Mouse (Mus musculus): ENCODE data around the gene Rbm17. TPM values are rescaled to one million over a fixed set of nuclear protein-coding genes. Genes with fewer than 3 reads are reported as not detected.

The Rbm17 gene
- polyA plus RNA-seq (2015; fragmentation: Nextera tagmentation; extraction: Ambion mirVana): 139 and 140 TPM in 2 replicates

DNA sequence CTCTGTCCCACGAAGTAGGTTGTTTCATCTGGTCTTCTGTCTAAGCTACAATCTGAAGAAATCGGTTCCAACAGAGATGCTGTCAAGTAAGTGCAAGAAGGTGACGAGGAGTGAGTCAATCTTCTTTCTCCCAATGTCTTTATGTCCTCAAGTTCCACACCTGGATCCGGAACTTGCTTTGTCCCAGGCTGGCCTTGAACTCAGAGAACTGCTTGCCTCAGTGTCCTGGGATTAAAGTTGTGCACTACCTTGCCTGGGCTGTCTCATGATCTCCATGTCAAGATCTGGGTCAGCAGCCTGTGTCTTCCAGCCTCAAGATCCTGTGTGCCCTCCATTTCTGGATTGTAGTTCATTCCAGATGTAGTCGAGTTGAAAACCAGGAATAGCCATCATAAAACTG is at the start of gene Rbm17:
Rbm17 (minus strand) TSS at position 101 of the 400 bp plus-strand sequence.
- H3K36me3 ChIP-seq: peaks cover 11% of the 10 kb centered on the region; the same call in 1 of the 2 replicates
- peak within 1 kb of the TSS; percentile 58 for H3K4me2 ChIP-seq (replicated peaks)
- peak within 1 kb of the TSS; percentile 96 for H3K9ac ChIP-seq (replicated peaks)
- H3K4me3 ChIP-seq: peak within 1 kb of the TSS; percentile 89
- 89% methylated on average over 5 of the region's 5 CpGs for WGBS
- H3K4me1 ChIP-seq: peaks cover 13% of the 10 kb centered on the region
- H3K27ac ChIP-seq (replicated peaks): peak within 1 kb of the TSS; percentile 65
- no peak for ATAC-seq (replicated peaks)
- H3K9me3 ChIP-seq: no peaks in the 10 kb centered on the region
- no peaks in the 10 kb centered on the region for H3K27me3 ChIP-seq

DNA sequence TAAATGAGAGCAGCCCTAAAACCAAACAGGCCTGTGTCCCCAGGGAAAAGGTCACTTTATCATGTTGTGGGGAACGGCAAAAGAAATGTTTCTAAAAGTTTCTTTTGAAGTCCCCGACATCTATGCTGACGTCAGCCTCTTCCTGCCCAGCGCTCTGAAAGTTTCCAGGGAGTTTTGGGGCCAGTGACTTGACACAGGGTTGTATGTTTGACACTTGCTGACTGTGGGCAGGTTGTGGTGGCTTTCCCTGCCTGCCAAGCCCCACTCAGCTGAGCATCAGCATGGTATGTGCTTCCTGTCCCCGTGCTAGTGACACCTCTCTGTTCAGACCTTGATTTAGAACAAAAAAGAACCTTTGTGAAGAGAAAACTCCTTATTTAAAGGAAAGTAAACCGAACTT is 49.4 kb upstream of the Rbm17 start:
- Histone ChIP-seq H3K9me3 (no peaks in the 10 kb centered on the region), H3K4me2 (replicated peaks) (no peak overlapping the region), H3K27me3 (no peaks in the 10 kb centered on the region), H3K27ac (replicated peaks) (no peak overlapping the region), H3K4me3 (no peak overlapping the region), H3K9ac (replicated peaks) (no peak overlapping the region), H3K36me3 (no peaks in the 10 kb centered on the region), H3K4me1 (no peaks in the 10 kb centered on the region)
- WGBS: 61% methylated on average over 6 of the region's 6 CpGs
- no peak for ATAC-seq (replicated peaks)

DNA sequence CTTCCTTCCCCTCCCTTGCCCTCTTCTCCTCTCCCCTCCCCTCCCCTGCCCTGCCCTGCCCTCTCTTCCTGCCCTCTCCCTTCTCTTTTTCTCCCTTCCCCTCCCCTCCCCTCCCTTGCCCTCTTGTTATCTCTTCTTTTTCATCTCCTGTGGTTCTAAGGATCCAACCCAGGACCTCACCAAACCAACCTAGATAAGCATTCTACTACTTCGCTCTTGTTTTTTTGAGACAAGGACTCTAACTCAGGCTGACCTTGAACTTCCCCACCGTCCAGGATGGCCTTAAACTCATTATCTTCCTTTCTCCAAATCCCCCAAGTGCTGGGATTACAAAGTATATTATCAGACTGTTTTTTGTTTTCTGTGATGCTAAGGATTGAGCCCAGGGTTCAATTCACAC is 48.8 kb upstream of the Rbm17 start:
- Histone ChIP-seq H3K4me2 (replicated peaks) (no peak overlapping the region), H3K4me1 (no peaks in the 10 kb centered on the region), H3K36me3 (no peaks in the 10 kb centered on the region), H3K4me3 (no peak overlapping the region), H3K9me3 (no peaks in the 10 kb centered on the region), H3K27me3 (no peaks in the 10 kb centered on the region), H3K27ac (replicated peaks) (no peak overlapping the region), H3K9ac (replicated peaks) (no peak overlapping the region)
- 86% methylated on average over 2 of the region's 2 CpGs for WGBS
- ATAC-seq (replicated peaks): no peak

DNA sequence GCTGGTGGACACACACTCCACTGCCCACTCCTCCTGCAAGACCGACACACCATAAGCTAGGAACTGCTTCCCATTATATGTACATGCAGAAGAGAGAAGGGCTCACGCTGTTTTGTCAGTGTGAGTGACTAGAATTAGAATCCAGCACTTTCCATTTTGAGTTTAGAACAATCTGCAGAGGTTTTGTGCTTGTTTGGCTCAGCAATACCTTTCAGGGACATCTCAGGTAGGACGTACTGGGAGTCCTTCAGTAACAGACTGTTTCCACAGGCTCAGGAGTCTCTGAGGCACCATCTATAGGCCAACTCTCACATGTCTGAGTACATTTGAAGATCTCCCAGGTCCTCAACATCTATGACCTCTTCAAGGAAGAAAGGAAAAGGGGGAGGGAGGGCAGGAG is 48.2 kb upstream of the Rbm17 start:
- H3K4me2 ChIP-seq (replicated peaks): no peak overlapping the region
- WGBS: 85% methylated on average over 3 of the region's 3 CpGs

DNA sequence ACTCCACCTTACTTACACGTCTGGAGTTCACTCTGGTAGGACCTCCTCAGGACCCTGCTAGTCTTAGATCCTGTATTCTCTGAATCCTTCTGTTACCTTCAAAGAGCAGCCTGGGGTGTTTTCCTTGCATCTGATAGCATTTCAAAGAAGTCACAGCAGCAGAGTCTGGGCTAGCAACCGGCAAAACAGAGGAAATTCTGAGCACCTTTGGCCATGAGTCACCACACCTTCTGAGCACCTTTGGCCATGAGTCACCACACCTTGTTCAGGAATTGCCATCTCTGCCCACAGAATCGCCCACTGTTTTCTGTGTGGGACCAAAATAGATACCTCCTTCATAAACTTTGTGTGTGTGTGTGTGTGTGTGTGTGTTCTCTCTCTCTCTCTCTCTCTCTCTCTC is 47.5 kb upstream of the Rbm17 start:
- no peaks in the 10 kb centered on the region for H3K36me3 ChIP-seq
- no peaks in the 10 kb centered on the region for H3K9me3 ChIP-seq
- H3K9ac ChIP-seq (replicated peaks): no peak overlapping the region
- no peaks in the 10 kb centered on the region for H3K4me1 ChIP-seq
- WGBS: 56% methylated on average over 3 of the region's 3 CpGs
- no peak for ATAC-seq (replicated peaks)
- H3K27ac ChIP-seq (replicated peaks): no peak overlapping the region
- no peaks in the 10 kb centered on the region for H3K27me3 ChIP-seq
- H3K4me3 ChIP-seq: no peak overlapping the region
- no peak overlapping the region for H3K4me2 ChIP-seq (replicated peaks)

More for the DNA sequence above, 48.2 kb upstream of the Rbm17 start:
- H3K4me3 ChIP-seq: no peak overlapping the region
- no peak for ATAC-seq (replicated peaks)
- H3K27me3 ChIP-seq: no peaks in the 10 kb centered on the region
- no peak overlapping the region for H3K9ac ChIP-seq (replicated peaks)
- H3K36me3 ChIP-seq: no peaks in the 10 kb centered on the region
- H3K4me1 ChIP-seq: no peaks in the 10 kb centered on the region
- H3K9me3 ChIP-seq: no peaks in the 10 kb centered on the region
- no peak overlapping the region for H3K27ac ChIP-seq (replicated peaks)

DNA sequence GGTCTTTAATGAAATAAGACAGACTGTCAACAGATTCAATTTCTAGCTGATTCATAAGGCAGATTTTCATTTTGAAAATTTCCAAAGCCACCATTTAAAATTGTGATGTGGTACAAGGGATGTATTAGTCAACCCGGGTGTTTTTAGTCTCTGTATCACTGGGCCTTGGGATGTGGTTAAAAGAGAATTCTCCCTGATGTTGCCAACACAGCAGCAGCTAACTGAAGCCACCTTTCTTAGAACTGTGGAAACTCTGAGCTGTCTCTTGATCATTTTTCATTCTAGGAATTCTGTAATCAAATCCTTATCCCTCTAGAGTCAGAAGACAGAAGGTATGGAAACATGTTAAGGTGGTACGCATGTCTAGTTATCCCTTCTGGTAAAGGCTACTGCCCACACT is 41.3 kb upstream of the Rbm17 start:
- 91% methylated on average over 2 of the region's 2 CpGs for WGBS
- Histone ChIP-seq H3K27me3 (no peaks in the 10 kb centered on the region), H3K4me2 (replicated peaks) (no peak overlapping the region), H3K9me3 (no peaks in the 10 kb centered on the region), H3K4me1 (no peaks in the 10 kb centered on the region), H3K4me3 (no peak overlapping the region), H3K27ac (replicated peaks) (no peak overlapping the region), H3K36me3 (no peaks in the 10 kb centered on the region), H3K9ac (replicated peaks) (no peak overlapping the region)
- ATAC-seq (replicated peaks): no peak

DNA sequence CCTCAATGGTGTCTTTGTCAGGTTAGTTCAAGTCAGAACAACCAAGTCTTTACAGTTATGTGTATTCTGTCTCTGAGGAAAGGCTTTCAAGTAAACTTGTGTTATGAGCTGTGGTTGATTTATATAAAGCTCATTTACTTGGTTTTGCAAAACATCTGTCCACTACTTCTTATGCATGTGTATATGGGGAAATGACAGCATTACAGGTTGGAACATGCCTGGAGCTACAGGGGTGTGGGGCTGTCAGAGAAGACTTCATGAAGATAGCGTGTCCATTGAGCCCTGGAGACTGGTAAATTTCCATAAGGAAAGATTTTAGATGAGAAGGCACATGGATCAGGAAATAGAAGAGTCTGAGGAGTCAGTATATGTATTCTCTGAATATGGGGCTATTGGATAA is 40.1 kb upstream of the Rbm17 start:
- Histone ChIP-seq H3K9me3 (no peaks in the 10 kb centered on the region), H3K4me2 (replicated peaks) (no peak overlapping the region), H3K4me3 (no peak overlapping the region), H3K9ac (replicated peaks) (no peak overlapping the region), H3K27ac (replicated peaks) (no peak overlapping the region), H3K36me3 (no peaks in the 10 kb centered on the region), H3K4me1 (no peaks in the 10 kb centered on the region), H3K27me3 (no peaks in the 10 kb centered on the region)
- 84% methylated on average over 1 of the region's 1 CpGs for WGBS
- ATAC-seq (replicated peaks): no peak

DNA sequence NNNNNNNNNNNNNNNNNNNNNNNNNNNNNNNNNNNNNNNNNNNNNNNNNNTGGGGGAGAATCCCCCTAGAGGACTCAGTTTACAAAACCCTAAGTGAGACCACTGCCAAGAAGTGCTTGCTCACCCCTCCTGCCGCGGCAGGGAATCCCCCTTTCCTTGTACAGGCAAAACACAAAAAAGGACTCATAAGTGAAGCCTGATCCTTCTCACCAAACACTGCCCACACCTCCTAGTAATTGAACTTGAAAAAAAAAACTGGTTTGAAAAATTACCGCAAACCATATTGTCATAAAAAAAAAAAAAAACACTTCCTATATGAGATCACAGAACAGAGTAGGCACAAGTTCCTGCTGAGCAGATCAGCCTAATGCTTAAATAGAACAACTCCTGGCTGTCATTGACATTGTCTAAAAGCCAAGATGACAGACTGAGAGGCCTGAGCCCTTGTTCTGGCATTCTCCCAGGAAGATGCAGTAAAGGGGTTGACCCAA is 38.5 kb upstream of the Rbm17 start, which contains the start of gene Il2ra:
Il2ra (plus strand) TSS at position 357 of the 491 bp plus-strand sequence.
- no peaks in the 10 kb centered on the region for H3K4me1 ChIP-seq
- WGBS: 88% methylated on average over 3 of the region's 3 CpGs
- H3K27me3 ChIP-seq: no peaks in the 10 kb centered on the region
- no peaks in the 10 kb centered on the region for H3K9me3 ChIP-seq
- no peak within 1 kb of the TSS for H3K27ac ChIP-seq (replicated peaks)
- H3K4me3 ChIP-seq: no peak within 1 kb of the TSS
- no peak for ATAC-seq (replicated peaks)
- H3K4me2 ChIP-seq (replicated peaks): no peak within 1 kb of the TSS
- H3K9ac ChIP-seq (replicated peaks): no peak within 1 kb of the TSS
- H3K36me3 ChIP-seq: no peaks in the 10 kb centered on the region

DNA sequence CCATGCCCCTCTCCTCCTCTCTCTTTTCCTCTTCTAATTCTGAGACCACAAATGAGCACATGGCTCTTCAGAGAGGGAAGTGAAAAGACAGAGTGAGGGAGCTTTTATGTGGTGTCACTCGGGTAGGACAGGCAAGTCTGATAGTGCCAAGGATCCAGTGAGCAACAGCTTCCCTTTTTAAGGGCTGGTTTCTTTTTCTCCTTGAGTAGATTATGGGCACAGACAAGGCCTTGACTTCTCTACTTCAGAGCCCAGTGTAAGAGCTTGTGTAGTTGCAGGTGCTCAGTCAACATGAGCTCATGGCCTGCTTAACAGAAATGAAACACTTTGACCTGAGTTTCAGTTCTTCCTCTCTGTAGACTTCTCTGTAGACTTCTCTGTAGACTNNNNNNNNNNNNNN is 33.2 kb upstream of the Rbm17 start:
- no peak overlapping the region for H3K4me3 ChIP-seq
- H3K27me3 ChIP-seq: no peaks in the 10 kb centered on the region
- H3K4me2 ChIP-seq (replicated peaks): no peak overlapping the region
- no peaks in the 10 kb centered on the region for H3K9me3 ChIP-seq
- no peak overlapping the region for H3K9ac ChIP-seq (replicated peaks)
- H3K27ac ChIP-seq (replicated peaks): no peak overlapping the region
- no peaks in the 10 kb centered on the region for H3K36me3 ChIP-seq
- H3K4me1 ChIP-seq: no peaks in the 10 kb centered on the region
- WGBS: 68% methylated on average over 1 of the region's 1 CpGs
- no peak for ATAC-seq (replicated peaks)

DNA sequence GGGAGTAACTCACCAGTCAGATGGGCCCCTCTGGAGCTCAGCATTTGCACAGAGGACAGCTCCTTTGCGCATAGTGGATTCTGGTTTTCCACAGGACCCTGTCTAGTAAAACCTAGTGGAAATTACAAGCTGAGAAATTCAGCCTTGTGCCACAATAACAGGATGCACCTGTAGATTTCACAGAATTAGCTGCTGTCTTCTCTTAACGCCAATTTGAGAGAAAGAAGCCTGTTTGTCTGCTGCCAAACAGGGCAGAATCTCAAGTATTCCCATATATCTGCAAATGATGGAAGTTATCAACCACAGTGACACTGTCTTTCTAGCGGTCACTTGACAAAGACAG is 32.2 kb upstream of the Rbm17 start:
- H3K4me1 ChIP-seq: no peaks in the 10 kb centered on the region
- H3K27me3 ChIP-seq: no peaks in the 10 kb centered on the region
- H3K9ac ChIP-seq (replicated peaks): no peak overlapping the region
- no peak overlapping the region for H3K4me2 ChIP-seq (replicated peaks)
- no peaks in the 10 kb centered on the region for H3K36me3 ChIP-seq
- WGBS: 76% methylated on average over 3 of the region's 3 CpGs
- H3K27ac ChIP-seq (replicated peaks): no peak overlapping the region
- no peak for ATAC-seq (replicated peaks)
- no peaks in the 10 kb centered on the region for H3K9me3 ChIP-seq
- H3K4me3 ChIP-seq: no peak overlapping the region

DNA sequence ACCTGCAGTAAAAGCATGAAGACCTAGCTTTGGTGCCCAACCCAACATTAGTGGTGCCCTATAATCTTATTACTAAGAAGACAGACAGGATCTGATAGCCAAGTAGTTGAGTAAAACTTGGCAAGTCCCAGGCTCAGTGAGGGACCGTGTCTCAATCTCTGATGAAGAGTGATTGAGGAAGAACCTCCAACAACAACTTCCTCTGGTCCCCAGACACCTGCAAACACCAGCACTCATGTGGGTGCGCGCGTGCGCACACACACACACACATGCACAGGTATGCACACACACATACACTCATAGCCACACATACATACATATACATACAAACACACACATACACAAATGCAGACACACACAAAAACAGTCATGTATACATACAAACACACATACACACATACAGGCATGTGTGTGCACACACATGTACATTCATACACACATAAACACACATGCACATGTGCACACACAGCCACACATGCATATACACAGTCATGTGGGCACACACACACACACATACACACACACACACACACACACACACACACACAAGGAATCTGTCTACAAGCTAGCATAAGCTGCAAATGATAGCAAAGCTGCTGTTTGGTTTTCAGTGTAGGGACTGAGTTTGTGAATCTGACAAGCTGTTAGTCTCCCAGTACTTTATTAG is 31.7 kb upstream of the Rbm17 start:
- H3K4me3 ChIP-seq: no peak overlapping the region
- ATAC-seq (replicated peaks): no peak
- H3K9me3 ChIP-seq: no peaks in the 10 kb centered on the region

DNA sequence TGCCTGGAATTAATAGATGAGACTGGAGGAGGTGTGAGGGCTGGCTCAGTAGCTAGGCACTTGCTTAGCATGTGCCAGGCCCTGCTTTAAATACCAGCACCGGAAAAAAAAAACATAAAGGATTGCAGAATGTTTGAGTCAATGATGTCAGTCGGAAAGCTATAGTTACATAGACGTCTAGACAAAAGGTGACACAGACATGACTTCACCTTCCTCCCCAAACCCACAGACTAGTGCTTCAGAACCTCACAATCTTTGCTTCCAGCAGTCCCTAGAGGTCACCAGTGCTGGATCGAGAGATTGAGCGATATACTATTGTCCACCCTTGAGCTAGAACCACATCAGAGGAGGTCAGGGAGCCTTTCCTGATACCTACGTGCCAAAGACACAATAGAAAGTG is 31.1 kb upstream of the Rbm17 start:
- no peak overlapping the region for H3K9ac ChIP-seq (replicated peaks)
- no peak for ATAC-seq (replicated peaks)
- no peak overlapping the region for H3K4me3 ChIP-seq
- H3K36me3 ChIP-seq: no peaks in the 10 kb centered on the region
- no peaks in the 10 kb centered on the region for H3K9me3 ChIP-seq
- H3K4me1 ChIP-seq: no peaks in the 10 kb centered on the region
- WGBS: 87% methylated on average over 6 of the region's 6 CpGs
- no peaks in the 10 kb centered on the region for H3K27me3 ChIP-seq
- no peak overlapping the region for H3K27ac ChIP-seq (replicated peaks)
- H3K4me2 ChIP-seq (replicated peaks): no peak overlapping the region

More for the DNA sequence above, 31.7 kb upstream of the Rbm17 start:
- Histone ChIP-seq H3K27ac (replicated peaks) (no peak overlapping the region), H3K4me2 (replicated peaks) (no peak overlapping the region), H3K27me3 (no peaks in the 10 kb centered on the region), H3K4me1 (no peaks in the 10 kb centered on the region), H3K36me3 (no peaks in the 10 kb centered on the region), H3K9ac (replicated peaks) (no peak overlapping the region)
- 97% methylated on average over 5 of the region's 5 CpGs for WGBS

DNA sequence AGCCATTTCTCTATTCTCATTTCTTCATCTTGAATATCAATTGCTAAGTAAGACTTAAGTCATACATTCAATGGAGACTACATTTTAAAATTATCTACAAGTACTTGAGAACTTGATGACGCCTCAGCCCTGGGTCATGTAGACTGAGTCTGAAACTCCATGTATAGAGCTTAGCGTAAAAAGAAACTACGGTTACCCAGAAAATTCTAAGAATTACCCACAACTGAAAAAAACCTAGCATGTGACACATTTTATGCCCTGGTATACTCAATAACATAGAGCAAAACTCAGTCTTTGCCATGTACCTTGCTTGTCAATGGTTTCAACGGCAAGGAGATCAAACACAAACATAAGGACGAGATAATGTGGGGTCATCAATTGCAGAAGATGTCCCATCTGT is 21.9 kb upstream of the Rbm17 start, which contains the start of gene Gm17490:
Gm17490 (minus strand) TSS at position 375 of the 400 bp plus-strand sequence.
- no peak for ATAC-seq (replicated peaks)
- Histone ChIP-seq H3K27ac (replicated peaks) (no peak within 1 kb of the TSS), H3K4me3 (no peak within 1 kb of the TSS), H3K4me1 (no peaks in the 10 kb centered on the region), H3K9ac (replicated peaks) (no peak within 1 kb of the TSS), H3K36me3 (no peaks in the 10 kb centered on the region), H3K4me2 (replicated peaks) (no peak within 1 kb of the TSS), H3K27me3 (no peaks in the 10 kb centered on the region), H3K9me3 (no peaks in the 10 kb centered on the region)
- WGBS: 90% methylated on average over 5 of the region's 5 CpGs

Measured in forebrain, embryonic 15.5 days (tissue).